Mouse (Mus musculus) neutrophil, adult 5-6 weeks (primary cell): ENCODE data around the gene Gm49416. TPM values are rescaled to one million over a fixed set of nuclear protein-coding genes. Genes with fewer than 3 reads are reported as not detected.

ENCODE experiments used
- ATAC-seq: fragments of 151-379, 151-347 bp; 2 replicates; pipeline ENCODE4 v1.8.0; 2017; ENCODE audit warnings: mild to moderate bottlenecking, moderate TSS enrichment; ENCODE audit not compliant: insufficient number of reproducible peaks, poor library complexity, low FRiP score, severe bottlenecking; ENCODE audit errors: extremely low read depth
- total RNA-seq: library from RNA; stranded (forward); fragments of 200-1000 nt; gene quantifications from 2 replicates; pipeline ENCODE4 v1.2.3, GENCODE M21; 2017

Gene Gm49416
- total RNA-seq, 1 experiment from 2014 or later = not detected

- ATAC-seq = no peak
Measured at GRCm38 (mm10) chr19:8908531-8908930, 19.8 kb downstream of the Gm49416 start.

DNA sequence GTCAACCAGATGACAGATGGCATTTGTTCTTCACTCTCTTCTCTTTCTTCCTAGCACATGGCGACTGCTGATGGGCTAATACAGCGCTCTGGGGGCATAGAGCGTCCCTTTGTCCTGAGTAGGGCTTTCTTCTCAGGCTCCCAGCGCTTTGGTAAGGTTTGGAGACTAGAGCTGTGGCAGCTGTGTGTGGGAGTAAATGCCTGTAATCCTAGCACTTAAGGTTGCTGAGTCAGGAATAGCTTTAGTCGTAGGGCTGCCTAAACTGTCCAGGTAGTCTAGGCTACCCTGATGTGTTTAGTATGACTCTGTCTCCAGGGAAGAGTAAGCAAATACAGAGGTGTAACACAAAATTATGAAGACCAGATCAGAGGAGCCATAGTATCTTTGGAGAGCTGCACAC is 23.1 kb downstream of the Gm49416 start:
- ATAC-seq = no peak

DNA sequence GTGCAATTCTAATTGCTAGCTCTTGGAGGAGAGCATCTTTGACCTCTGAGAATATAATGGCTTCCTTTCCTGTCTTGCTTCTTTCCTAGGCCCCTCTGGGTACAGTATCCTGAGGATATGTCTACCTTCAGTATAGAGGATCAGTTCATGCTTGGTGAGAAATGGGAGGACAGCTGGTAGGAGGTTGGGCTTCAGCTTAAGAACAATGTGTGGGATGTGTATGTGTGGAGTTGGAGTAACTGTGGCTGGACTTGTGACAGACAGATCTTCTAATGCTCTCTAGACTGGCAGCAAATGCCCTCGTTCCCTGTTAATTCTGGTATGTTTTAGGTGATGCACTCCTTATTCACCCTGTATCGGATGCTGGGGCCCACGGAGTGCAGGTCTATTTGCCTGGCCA is 25.5 kb downstream of the Gm49416 start:
- no peak for ATAC-seq

DNA sequence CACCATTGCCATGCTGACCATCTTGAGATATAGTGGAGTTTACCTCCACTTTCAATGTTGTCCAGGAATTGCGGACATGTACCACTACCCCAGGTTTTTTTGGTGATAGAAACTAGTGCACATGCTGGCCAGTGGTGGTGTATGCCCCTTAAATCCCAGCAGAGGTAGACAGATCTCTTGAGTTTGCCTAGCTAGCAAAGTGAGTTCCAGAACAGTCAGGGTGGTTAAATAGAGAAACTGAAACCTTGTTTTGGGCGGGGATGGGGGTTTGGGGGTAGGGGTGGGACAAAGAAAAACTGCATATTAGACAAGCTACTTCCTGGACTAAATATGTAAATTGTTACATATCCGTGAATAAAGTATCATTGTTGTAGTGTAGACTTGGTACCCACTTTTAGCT is 30.3 kb downstream of the Gm49416 start:
- ATAC-seq = no peak

DNA sequence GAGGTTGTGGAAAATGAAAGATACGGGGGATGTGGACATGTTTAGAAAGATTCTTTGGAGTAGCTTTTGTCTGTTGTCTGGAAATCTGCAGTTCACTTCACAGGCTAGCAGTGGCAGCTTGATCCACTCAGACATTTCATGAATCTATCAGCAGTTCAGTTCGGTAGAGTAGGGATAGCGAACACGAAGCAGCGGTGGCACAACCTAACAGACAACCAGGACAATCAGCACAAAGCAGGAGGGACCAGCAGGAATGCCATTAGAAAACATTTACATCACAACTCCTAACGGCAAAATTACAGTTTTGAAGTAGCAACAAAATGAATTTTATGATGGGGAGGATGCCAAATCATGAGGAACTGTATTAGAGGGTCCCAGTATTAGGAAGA is 31.0 kb downstream of the Gm49416 start:
- ATAC-seq = no peak

DNA sequence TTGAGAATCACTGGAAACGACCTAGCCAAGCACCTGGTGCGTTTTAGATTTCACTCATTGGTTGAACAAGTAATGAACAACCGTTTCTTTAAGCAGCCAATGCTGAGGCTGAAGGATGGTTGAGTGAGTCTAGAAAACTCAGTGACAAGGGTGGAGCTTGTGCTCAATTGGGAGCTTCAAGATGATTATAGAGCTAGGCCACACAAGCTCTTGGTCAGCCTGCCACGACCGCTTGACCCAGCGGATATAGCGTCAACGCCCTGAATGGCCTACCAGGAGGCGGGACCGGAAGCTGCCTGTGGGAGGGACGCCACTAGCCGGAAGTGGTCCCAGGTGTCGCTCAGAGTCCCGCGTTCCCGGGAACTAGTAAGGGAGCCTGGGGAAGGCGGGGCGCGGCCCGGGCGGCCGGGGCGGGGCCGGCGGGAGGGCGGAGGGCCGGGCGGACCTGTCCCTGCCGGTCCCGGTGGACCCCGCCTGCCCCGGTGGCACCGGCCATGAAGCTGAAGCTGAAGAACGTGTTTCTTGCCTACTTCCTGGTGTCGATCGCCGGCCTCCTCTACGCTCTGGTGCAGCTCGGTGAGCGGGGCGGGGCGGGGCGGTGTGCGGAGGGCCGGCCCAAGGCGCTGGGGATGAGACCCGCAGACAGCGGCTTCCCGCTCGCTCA is 31.5 kb downstream of the Gm49416 start, which contains the start of gene B3gat3:
TSS of gene B3gat3 (plus strand) at position 302 of the 664 bp plus-strand sequence.
- peak; percentile 88 for ATAC-seq

- no peak for ATAC-seq
Measured at GRCm38 (mm10) chr19:8920836-8921291, 32.1 kb downstream of the Gm49416 start.

DNA sequence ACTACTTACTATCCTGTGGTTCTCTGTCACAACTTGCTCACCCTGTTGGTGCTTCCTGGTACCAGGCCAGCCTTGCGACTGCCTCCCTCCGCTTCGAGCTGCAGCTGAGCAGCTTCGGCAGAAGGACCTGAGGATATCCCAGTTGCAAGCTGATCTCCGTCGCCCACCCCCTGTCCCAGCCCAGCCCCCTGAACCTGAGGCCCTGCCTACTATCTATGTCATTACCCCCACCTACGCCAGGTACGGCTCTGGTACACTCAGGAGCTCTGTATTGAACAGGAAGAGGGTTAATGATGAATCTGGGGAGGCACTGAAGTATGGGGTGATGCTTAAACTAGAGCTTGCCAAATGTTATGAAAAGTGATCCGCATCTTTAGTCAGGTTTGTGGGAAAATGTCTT is 33.0 kb downstream of the Gm49416 start:
- ATAC-seq = no peak

- no peak for ATAC-seq
Measured at GRCm38 (mm10) chr19:8926766-8927165, 38.0 kb downstream of the Gm49416 start.

DNA sequence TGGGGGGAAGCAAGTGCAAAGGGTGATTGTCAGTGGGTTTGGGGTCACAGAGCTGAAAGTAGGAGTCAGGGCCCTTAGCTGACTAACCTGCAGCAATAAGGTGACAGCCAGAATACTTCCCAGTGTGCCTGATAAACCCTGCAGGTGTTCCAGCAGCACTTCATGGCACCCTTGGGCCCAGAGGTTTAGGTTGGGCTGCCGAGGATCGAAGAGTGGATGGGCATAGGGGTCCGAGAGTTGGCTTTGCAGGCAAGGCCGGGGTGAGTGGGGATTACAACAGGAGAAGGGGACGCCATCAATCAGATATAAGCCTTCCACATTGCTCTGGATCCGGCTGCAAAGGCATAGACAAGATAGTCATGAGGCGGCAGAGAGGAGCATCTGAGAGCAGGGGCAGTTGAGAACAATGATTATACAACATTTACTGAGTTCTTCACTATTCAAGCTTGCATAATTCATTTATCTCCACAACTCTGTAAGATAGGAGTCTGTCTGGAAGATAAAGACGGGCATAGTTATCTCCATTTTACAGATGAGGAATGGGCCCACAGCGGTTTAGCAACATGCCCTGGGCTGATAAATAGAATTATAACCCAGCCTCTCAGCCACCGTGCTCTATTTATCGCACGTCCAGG is 39.3 kb downstream of the Gm49416 start:
- no peak for ATAC-seq

- ATAC-seq = no peak
Measured at GRCm38 (mm10) chr19:8928689-8929223, 40.0 kb downstream of the Gm49416 start.

DNA sequence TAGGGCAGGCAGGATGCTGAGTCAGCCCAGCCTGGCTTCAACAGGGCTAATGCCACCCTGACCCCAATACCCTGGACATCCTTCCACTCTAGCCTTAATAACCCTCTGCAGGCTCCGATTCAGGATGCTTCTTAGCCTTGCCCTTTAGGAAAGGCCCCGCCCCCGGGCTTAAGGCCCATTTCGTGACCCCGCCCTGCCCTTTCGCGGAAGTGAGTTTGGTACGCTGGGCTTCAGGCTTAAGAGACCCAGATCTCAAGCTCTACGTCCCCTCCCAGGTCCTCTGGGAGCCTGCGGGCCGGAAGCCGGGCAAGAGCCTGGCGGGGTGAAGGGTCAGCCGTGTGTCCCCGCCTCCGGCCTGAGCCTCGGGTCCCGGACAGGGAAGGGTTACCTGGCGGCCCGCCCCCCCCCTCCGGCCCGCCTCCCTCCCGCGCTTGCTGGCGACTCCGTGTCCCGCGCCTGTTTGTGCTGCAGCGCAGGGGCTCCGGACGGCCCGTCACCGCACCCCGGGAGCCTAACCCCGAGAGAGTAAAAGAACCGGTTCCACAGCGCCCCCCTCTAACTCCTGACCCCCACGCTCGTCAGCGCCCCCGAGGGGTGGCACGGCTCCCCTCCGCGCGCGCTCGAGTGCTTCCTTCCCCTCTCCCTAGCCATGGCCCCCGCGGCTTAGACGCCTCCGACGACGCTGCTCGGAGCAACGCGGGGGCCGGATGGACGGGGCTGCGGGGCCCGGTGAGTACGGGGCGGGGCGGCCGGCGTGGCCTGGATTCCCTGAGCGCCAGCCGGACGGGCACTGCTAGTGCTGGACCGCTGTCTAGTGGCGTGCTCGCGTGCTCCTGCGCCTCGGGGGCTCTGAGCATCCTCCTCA is 40.7 kb downstream of the Gm49416 start, which contains the start of the genes Rom1 and Eml3:
TSS of gene Rom1 (minus strand) at position 133 of the 865 bp plus-strand sequence.
TSS of gene Eml3 (plus strand) at position 329 of the 865 bp plus-strand sequence.
- ATAC-seq = peak; percentile 70

GRCm38 (mm10) chr19:8930117-8930516 is 41.4 kb downstream of the Gm49416 start:
- ATAC-seq = no peak

DNA sequence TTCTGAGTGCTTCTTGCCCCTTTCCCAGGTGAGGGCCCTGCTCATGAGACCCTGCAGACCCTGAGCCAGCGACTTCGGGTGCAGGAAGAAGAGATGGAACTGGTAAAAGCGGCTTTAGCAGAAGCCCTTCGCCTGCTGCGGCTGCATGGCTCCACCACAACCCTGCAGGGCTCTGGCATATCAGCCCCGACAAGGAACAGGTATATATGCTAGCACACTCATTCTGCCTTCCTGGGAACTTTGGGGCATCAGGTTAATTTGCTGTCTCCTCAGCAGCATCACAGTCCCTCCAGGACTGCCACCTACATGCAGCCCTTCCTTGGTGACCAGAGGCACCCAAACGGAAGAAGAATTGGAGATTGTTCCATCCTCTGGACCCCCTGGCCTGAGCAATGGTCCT is 42.0 kb downstream of the Gm49416 start:
- no peak for ATAC-seq

GRCm38 (mm10) chr19:8936736-8937135 is 48.0 kb downstream of the Gm49416 start:
- no peak for ATAC-seq

DNA sequence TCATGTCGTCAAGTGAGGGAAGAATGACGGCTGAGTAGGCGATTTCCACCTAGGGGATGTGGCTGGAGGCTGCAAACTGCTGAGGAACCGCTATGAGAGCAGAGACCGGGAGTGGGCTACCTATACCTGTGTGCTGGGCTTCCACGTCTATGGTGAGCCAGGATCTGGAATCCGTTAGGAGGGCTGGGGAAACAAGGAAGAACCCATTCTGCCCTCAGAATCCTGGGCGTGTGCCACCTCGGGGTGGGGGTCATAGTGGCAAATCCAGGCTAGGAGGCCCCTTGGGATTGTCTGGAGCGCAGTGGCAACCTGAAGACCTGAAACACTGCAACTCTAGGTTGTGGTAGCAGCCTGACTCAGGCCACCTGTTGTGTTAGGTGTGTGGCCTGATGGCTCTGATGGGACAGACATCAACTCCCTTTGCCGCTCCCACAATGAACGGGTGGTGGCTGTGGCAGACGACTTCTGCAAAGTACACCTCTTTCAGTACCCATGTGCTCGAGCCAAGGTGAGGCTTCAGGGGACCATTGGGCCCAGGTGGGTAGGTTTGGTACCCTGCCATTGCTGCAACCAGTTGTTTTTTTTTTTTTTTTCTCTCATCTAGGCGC is 51.9 kb downstream of the Gm49416 start:
- ATAC-seq = no peak

DNA sequence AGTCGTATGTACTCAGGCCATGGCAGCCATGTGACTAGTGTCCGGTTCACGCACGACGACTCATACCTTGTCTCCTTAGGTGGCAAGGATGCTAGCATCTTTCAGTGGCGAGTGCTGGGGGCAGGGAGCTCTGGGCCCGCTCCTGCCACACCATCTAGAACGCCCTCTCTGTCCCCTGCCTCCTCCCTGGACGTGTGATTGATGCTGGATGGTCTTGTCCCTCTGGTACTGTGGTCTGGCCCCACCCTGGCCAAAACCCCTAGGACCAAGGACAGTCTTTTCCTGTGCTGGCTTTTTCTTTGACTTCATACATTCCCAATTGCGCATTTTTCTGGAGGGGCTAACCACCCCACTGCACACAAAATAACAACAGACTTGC is 52.4 kb downstream of the Gm49416 start:
- no peak for ATAC-seq

GRCm38 (mm10) chr19:8941515-8942217 is 52.9 kb downstream of the Gm49416 start, which contains the start of gene Mta2:
Mta2 (plus strand) TSS chr19:8941875.
- peak; percentile 85 for ATAC-seq
